Mouse (Mus musculus) liver, adult 2 months (tissue): Measurements from ENCODE around the gene Cpa1.

Experiments
- CTCF ChIP-seq: fragments of 200-500 bp; IDR thresholded peaks from 2 replicates; pipeline ENCODE4 v1.5.1; 2011; ENCODE audit warnings: low read depth, low read length, control low read depth
- POLR2A ChIP-seq: fragments of 200-500 bp; IDR thresholded peaks from 2 replicates; pipeline ENCODE4 v1.6.1; 2011; ENCODE audit warnings: low read length, control low read depth; ENCODE audit not compliant: insufficient read depth; ENCODE audit errors: extremely low read depth

DNA sequence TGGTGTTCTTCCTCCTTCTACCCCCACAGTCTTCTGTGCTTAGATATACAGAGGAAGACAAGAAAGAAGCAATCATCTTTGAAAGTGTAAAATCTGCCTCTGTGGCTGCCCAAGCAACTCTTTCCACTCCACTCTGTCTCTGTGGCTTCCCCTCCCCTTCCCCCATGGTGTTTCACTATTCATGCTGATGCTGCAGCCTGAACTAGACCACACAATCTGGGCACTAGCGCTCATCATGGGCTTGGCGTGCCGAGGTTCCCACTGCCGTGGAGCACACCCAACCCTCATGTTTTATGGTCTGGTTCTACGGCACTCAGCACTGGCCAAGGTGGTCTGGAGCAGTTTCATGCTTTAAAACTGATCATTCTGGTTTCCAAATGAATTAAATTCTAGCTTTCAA is 32.7 kb downstream of the Cpa1 start:
- TF ChIP-seq CTCF (no peak), POLR2A (no peak)
